Mouse (Mus musculus) liver, embryonic 11.5 days (tissue): ENCODE measurements around the gene Btbd9. TPM values are rescaled to one million over a fixed set of nuclear protein-coding genes. Genes with fewer than 3 reads are reported as not detected.

Source experiments
- ATAC-seq: fragments of 200-750 bp; cut with Nextera tagmentation; replicated peaks from 2 replicates; pipeline ENCODE4 v1.8.0; 2017; ENCODE audit warnings: moderate number of reproducible peaks, mild to moderate bottlenecking, moderate TSS enrichment, moderate library complexity; ENCODE audit not compliant: low FRiP score
- DNase-seq: peaks from one replicate; pipeline ENCODE4 v3.0.0-alpha.2; 2017; ENCODE audit warnings: low spot score
- H3K27ac ChIP-seq: fragments of 300-500 bp; sonication (generic); 2 replicates; pipeline ENCODE4 v1.5.1; 2014; ENCODE audit warnings: mild to moderate bottlenecking, low read depth, low read length, control low read depth
- H3K27me3 ChIP-seq: fragments of 300-500 bp; sonication (generic); replicated peaks from 2 replicates; pipeline ENCODE4 v1.6.1; 2014; ENCODE audit warnings: low read length, mixed read lengths; ENCODE audit not compliant: control insufficient read depth, insufficient read depth
- H3K36me3 ChIP-seq: fragments of 300-500 bp; sonication (generic); 2 replicates; pipeline ENCODE4 v1.6.1; 2014; ENCODE audit warnings: mild to moderate bottlenecking, low read length, moderate library complexity, mixed read lengths; ENCODE audit not compliant: control insufficient read depth, insufficient read depth
- H3K4me1 ChIP-seq: fragments of 300-500 bp; sonication (generic); replicated peaks from 2 replicates; pipeline ENCODE4 v1.6.1; 2014; ENCODE audit warnings: low read length, mixed read lengths; ENCODE audit not compliant: control insufficient read depth, insufficient read depth
- H3K4me2 ChIP-seq: fragments of 300-500 bp; sonication (generic); 2 replicates; pipeline ENCODE4 v1.6.1; 2014; ENCODE audit warnings: mild to moderate bottlenecking, control low read depth, moderate library complexity
- H3K4me3 ChIP-seq: fragments of 300-500 bp; sonication (generic); 2 replicates; pipeline ENCODE4 v1.5.1; 2014; ENCODE audit warnings: low read depth, low read length, control low read depth
- H3K9ac ChIP-seq: fragments of 300-500 bp; sonication (generic); 2 replicates; pipeline ENCODE4 v1.6.1; 2014; ENCODE audit warnings: low read depth, low read length, control low read depth
- H3K9me3 ChIP-seq: fragments of 300-500 bp; sonication (generic); 2 replicates; pipeline ENCODE4 v1.6.1; 2016; ENCODE audit warnings: low read length, inconsistent platforms, mixed read lengths; ENCODE audit not compliant: control insufficient read depth
- WGBS: fragments of 180-500 bp; shearing (Covaris S2); extraction: QIAGEN DNeasy Blood & Tissue Kit; methylation state at CpG from one replicate; pipeline ENCODE4 v1.1.7; 2014; 5-methylcytosine and 5-hydroxymethylcytosine counted together
- polyA plus RNA-seq: library from polyadenylated mRNA; unstranded; fragments of >200 nt; fragmentation: Nextera tagmentation; extraction: Ambion mirVana; gene quantifications from 2 replicates; pipeline ENCODE4 v1.2.1, GENCODE M21; 2014

The Btbd9 gene
- polyA plus RNA-seq, 1 experiment from 2014 or later: 33.4 TPM

GRCm38 (mm10) chr17:30423256-30423852 is 152.9 kb downstream of the Btbd9 start:
- no peak for ATAC-seq
- WGBS: 71% methylated on average over 4 of the region's 4 CpGs

GRCm38 (mm10) chr17:30422278-30422677 is 154.0 kb downstream of the Btbd9 start:
- DNase-seq: no peak
- no peak overlapping the region for H3K4me2 ChIP-seq
- ATAC-seq: no peak
- H3K36me3 ChIP-seq: no peaks in the 10 kb centered on the region
- H3K27me3 ChIP-seq: no peaks in the 10 kb centered on the region
- no peaks in the 10 kb centered on the region for H3K9me3 ChIP-seq
- no peak overlapping the region for H3K27ac ChIP-seq
- H3K4me1 ChIP-seq: no peaks in the 10 kb centered on the region
- WGBS: 52% methylated on average over 1 of the region's 1 CpGs
- no peak overlapping the region for H3K9ac ChIP-seq
- H3K4me3 ChIP-seq: no peak overlapping the region

More at GRCm38 (mm10) chr17:30423256-30423852, 152.9 kb downstream of the Btbd9 start:
- Histone ChIP-seq H3K4me1 (no peaks in the 10 kb centered on the region), H3K27ac (no peak overlapping the region), H3K27me3 (no peaks in the 10 kb centered on the region), H3K36me3 (no peaks in the 10 kb centered on the region), H3K9ac (no peak overlapping the region), H3K4me3 (no peak overlapping the region), H3K4me2 (no peak overlapping the region), H3K9me3 (no peaks in the 10 kb centered on the region)
- DNase-seq: no peak

DNA sequence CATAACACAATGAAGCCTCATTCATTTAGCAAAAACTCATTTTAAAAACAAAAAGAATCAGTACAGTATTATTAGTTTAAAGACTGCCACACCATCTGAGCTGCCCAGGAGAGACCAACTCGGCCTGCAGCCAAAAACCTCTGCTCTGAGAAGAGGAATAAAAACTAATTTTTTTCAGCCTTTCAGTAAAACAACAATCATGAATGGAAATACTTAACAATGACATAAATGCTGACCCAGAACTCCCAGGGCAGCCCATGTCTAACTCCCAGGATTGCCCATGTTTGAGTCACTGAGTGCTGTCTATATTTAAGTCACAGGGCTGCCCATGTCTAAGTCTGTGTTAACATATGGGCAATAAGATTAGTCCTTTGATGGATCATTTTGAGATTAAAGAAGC is 155.0 kb downstream of the Btbd9 start:
- no peak for ATAC-seq
- WGBS: 67% methylated on average over 1 of the region's 1 CpGs

DNA sequence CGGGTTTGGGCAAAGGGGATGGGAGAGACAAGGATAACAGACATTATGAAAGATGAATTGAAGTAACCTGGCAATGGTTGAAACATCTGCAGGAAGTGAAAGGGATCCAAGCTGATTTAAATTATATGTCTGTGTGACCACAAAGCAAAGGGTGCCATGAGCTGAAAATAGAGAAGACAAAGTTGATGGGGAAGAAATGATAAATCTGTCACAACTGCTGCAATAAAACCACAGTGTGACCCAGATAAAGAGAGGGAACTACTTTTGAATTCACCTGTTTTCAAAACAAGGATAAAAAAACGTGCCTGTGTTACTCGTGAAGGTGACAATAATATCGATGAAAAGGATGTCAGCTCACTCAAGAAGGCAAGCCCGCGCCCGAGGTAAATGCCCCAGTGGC is 156.8 kb downstream of the Btbd9 start:
- no peak overlapping the region for H3K9ac ChIP-seq
- H3K4me1 ChIP-seq: no peaks in the 10 kb centered on the region
- H3K4me2 ChIP-seq: no peak overlapping the region
- DNase-seq: no peak
- WGBS: 78% methylated on average over 7 of the region's 7 CpGs
- no peak overlapping the region for H3K4me3 ChIP-seq
- H3K36me3 ChIP-seq: no peaks in the 10 kb centered on the region
- H3K27ac ChIP-seq: no peak overlapping the region
- H3K27me3 ChIP-seq: no peaks in the 10 kb centered on the region
- H3K9me3 ChIP-seq: no peaks in the 10 kb centered on the region
- no peak for ATAC-seq

More for the DNA sequence above, 155.0 kb downstream of the Btbd9 start:
- no peak overlapping the region for H3K27ac ChIP-seq
- no peak overlapping the region for H3K4me2 ChIP-seq
- H3K9ac ChIP-seq: no peak overlapping the region
- no peaks in the 10 kb centered on the region for H3K4me1 ChIP-seq
- H3K9me3 ChIP-seq: no peaks in the 10 kb centered on the region
- H3K27me3 ChIP-seq: no peaks in the 10 kb centered on the region
- H3K36me3 ChIP-seq: no peaks in the 10 kb centered on the region
- H3K4me3 ChIP-seq: no peak overlapping the region
- no peak for DNase-seq

GRCm38 (mm10) chr17:30418510-30418909 is 157.8 kb downstream of the Btbd9 start:
- DNase-seq (no peak), ATAC-seq (no peak)
- 43% methylated on average over 4 of the region's 4 CpGs for WGBS

DNA sequence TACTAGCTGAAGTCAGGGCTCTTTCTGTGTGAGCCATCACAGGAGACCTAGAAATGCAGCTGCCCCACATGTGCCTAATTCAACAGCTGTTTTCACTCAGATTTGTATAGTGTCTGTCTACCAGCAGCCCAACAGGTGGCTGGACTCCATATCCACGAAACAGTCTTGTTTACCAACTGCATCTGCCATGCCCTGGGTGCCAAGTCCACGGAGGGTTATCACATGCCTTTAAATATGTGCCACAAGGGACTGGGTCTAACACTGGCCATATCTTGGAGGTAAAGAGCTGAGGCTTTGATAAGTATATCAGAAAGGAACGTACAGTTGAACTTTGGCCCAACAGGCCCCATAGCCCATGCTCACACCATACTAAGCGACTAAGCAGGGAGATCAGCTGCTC is 159.2 kb downstream of the Btbd9 start:
- no peak overlapping the region for H3K9ac ChIP-seq
- H3K4me3 ChIP-seq: no peak overlapping the region
- H3K36me3 ChIP-seq: no peaks in the 10 kb centered on the region
- H3K27me3 ChIP-seq: no peaks in the 10 kb centered on the region; the same call in 1 of the 2 replicates
- ATAC-seq (no peak), DNase-seq (no peak)
- no peaks in the 10 kb centered on the region for H3K9me3 ChIP-seq
- no peak overlapping the region for H3K4me2 ChIP-seq
- WGBS: 63% methylated on average over 4 of the region's 4 CpGs
- no peak overlapping the region for H3K27ac ChIP-seq
- no peaks in the 10 kb centered on the region for H3K4me1 ChIP-seq

More at GRCm38 (mm10) chr17:30418510-30418909, 157.8 kb downstream of the Btbd9 start:
- Histone ChIP-seq H3K9ac (no peak overlapping the region), H3K36me3 (no peaks in the 10 kb centered on the region), H3K4me2 (no peak overlapping the region), H3K4me1 (no peaks in the 10 kb centered on the region), H3K9me3 (no peaks in the 10 kb centered on the region), H3K27me3 (no peaks in the 10 kb centered on the region), H3K4me3 (no peak overlapping the region), H3K27ac (no peak overlapping the region)

GRCm38 (mm10) chr17:30415693-30416092 is 160.6 kb downstream of the Btbd9 start:
- 55% methylated on average over 3 of the region's 3 CpGs for WGBS
- ATAC-seq (no peak), DNase-seq (no peak)
- Histone ChIP-seq H3K36me3 (no peaks in the 10 kb centered on the region), H3K9me3 (no peaks in the 10 kb centered on the region), H3K4me1 (no peaks in the 10 kb centered on the region), H3K27ac (no peak overlapping the region), H3K4me2 (no peak overlapping the region), H3K27me3 (no peaks in the 10 kb centered on the region; the same call in 1 of the 2 replicates), H3K4me3 (no peak overlapping the region), H3K9ac (no peak overlapping the region)

DNA sequence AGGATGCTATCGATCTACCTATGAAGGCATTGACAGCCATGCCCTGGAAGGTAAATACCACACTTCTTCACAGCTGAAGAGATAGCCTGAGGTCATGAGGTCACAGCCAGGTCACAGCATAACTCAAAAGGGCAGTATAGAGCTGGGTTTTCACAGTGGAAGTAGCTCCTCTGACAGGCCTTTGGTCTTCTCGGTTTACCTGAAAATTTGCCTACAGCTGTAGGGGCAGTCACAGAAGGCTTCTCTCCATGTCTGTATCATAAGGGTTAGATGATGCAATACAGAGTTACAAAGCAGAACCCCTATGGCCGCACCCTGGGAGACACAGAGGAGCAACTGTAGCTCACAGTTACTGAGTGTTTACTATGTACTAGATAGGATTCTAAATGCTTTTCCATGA is 163.3 kb downstream of the Btbd9 start:
- Histone ChIP-seq H3K4me3 (no peak overlapping the region), H3K9me3 (no peaks in the 10 kb centered on the region), H3K36me3 (no peaks in the 10 kb centered on the region), H3K27me3 (no peaks in the 10 kb centered on the region; the same call in 1 of the 2 replicates), H3K4me2 (no peak overlapping the region), H3K4me1 (no peaks in the 10 kb centered on the region), H3K27ac (no peak overlapping the region), H3K9ac (no peak overlapping the region)
- DNase-seq (no peak), ATAC-seq (no peak)
- WGBS: 72% methylated on average over 3 of the region's 3 CpGs

GRCm38 (mm10) chr17:30406002-30406401 is 170.3 kb downstream of the Btbd9 start:
- Histone ChIP-seq H3K9me3 (no peaks in the 10 kb centered on the region), H3K9ac (no peak overlapping the region), H3K27me3 (no peaks in the 10 kb centered on the region), H3K4me1 (no peaks in the 10 kb centered on the region), H3K4me3 (no peak overlapping the region), H3K27ac (no peak overlapping the region), H3K4me2 (no peak overlapping the region), H3K36me3 (no peaks in the 10 kb centered on the region)
- WGBS: 88% methylated on average over 7 of the region's 7 CpGs
- DNase-seq (no peak), ATAC-seq (no peak)
